Mouse (Mus musculus): Measurements from ENCODE around the gene Timm22. TPM values are rescaled to one million over a fixed set of nuclear protein-coding genes. Genes with fewer than 3 reads are reported as not detected.

Gene Timm22
- polyA plus RNA-seq, 1 experiment from 2014 or later: 113 TPM

- H3K9ac ChIP-seq (ENCODE audit: low read depth, low read length): no peak overlapping the region
- no peaks in the 10 kb centered on the region for H3K36me3 ChIP-seq (ENCODE audit: control insufficient read depth, insufficient read depth, low read length)
- DNase-seq (ENCODE audit: low spot score) (no peak), ATAC-seq (ENCODE audit: low FRiP score) (no peak)
- no peaks in the 10 kb centered on the region for H3K27me3 ChIP-seq (ENCODE audit: control insufficient read depth, insufficient read depth, low read length)
- H3K4me1 ChIP-seq (replicated peaks; ENCODE audit: control insufficient read depth, insufficient read depth, low read length): peaks cover 3% of the 10 kb centered on the region; the same call in 1 of the 2 replicates
- 89% methylated on average over 15 of the region's 15 CpGs for WGBS
- H3K9me3 ChIP-seq (ENCODE audit: control insufficient read depth, low read length): no peaks in the 10 kb centered on the region
- H3K4me2 ChIP-seq (replicated peaks; ENCODE audit: low read depth, low read length): no peak overlapping the region
- H3K4me3 ChIP-seq (ENCODE audit: low read depth, low read length): no peak overlapping the region
- no peak overlapping the region for H3K27ac ChIP-seq (ENCODE audit: low read depth, low read length)
Measured at GRCm38 (mm10) chr11:76366720-76367119, 40.0 kb upstream of the Timm22 start.

GRCm38 (mm10) chr11:76370491-76370890 is 36.3 kb upstream of the Timm22 start:
- DNase-seq (ENCODE audit: low spot score) (no peak), ATAC-seq (ENCODE audit: low FRiP score) (no peak)
- H3K9ac ChIP-seq (ENCODE audit: low read depth, low read length): no peak overlapping the region
- H3K4me3 ChIP-seq (ENCODE audit: low read depth, low read length): no peak overlapping the region
- H3K9me3 ChIP-seq (ENCODE audit: control insufficient read depth, low read length): no peaks in the 10 kb centered on the region
- peaks cover 2% of the 10 kb centered on the region; the same call in 1 of the 2 replicates for H3K4me1 ChIP-seq (replicated peaks; ENCODE audit: control insufficient read depth, insufficient read depth, low read length)
- H3K4me2 ChIP-seq (replicated peaks; ENCODE audit: low read depth, low read length): no peak overlapping the region
- H3K27me3 ChIP-seq (ENCODE audit: control insufficient read depth, insufficient read depth, low read length): no peaks in the 10 kb centered on the region
- no peak overlapping the region for H3K27ac ChIP-seq (ENCODE audit: low read depth, low read length)
- H3K36me3 ChIP-seq (ENCODE audit: control insufficient read depth, insufficient read depth, low read length): no peaks in the 10 kb centered on the region

- peaks cover 2% of the 10 kb centered on the region; the same call in 1 of the 2 replicates for H3K4me1 ChIP-seq (replicated peaks; ENCODE audit: control insufficient read depth, insufficient read depth, low read length)
- ATAC-seq (ENCODE audit: low FRiP score): no peak
- no peak overlapping the region for H3K27ac ChIP-seq (ENCODE audit: low read depth, low read length)
- H3K4me3 ChIP-seq (ENCODE audit: low read depth, low read length): no peak overlapping the region
- H3K27me3 ChIP-seq (ENCODE audit: control insufficient read depth, insufficient read depth, low read length): no peaks in the 10 kb centered on the region
- no peaks in the 10 kb centered on the region for H3K36me3 ChIP-seq (ENCODE audit: control insufficient read depth, insufficient read depth, low read length)
- H3K4me2 ChIP-seq (replicated peaks; ENCODE audit: low read depth, low read length): no peak overlapping the region
- DNase-seq (ENCODE audit: low spot score): no peak
- no peaks in the 10 kb centered on the region for H3K9me3 ChIP-seq (ENCODE audit: control insufficient read depth, low read length)
- H3K9ac ChIP-seq (ENCODE audit: low read depth, low read length): no peak overlapping the region
- 78% methylated on average over 2 of the region's 2 CpGs for WGBS
Measured at GRCm38 (mm10) chr11:76372120-76372519, 34.6 kb upstream of the Timm22 start.

GRCm38 (mm10) chr11:76372534-76372933 is 34.2 kb upstream of the Timm22 start:
- Histone ChIP-seq H3K27ac (ENCODE audit: low read depth, low read length) (no peak overlapping the region), H3K9ac (ENCODE audit: low read depth, low read length) (no peak overlapping the region), H3K4me2 (replicated peaks; ENCODE audit: low read depth, low read length) (no peak overlapping the region), H3K27me3 (ENCODE audit: control insufficient read depth, insufficient read depth, low read length) (no peaks in the 10 kb centered on the region), H3K36me3 (ENCODE audit: control insufficient read depth, insufficient read depth, low read length) (no peaks in the 10 kb centered on the region), H3K9me3 (ENCODE audit: control insufficient read depth, low read length) (no peaks in the 10 kb centered on the region), H3K4me1 (replicated peaks; ENCODE audit: control insufficient read depth, insufficient read depth, low read length) (peaks cover 2% of the 10 kb centered on the region; the same call in 1 of the 2 replicates), H3K4me3 (ENCODE audit: low read depth, low read length) (no peak overlapping the region)
- no peak for ATAC-seq (ENCODE audit: low FRiP score)
- DNase-seq (ENCODE audit: low spot score): no peak
- 58% methylated on average over 6 of the region's 6 CpGs for WGBS

- ATAC-seq (ENCODE audit: low FRiP score): no peak
Measured at GRCm38 (mm10) chr11:76374491-76375185, 32.1 kb upstream of the Timm22 start.

GRCm38 (mm10) chr11:76376425-76376824 is 30.3 kb upstream of the Timm22 start:
- 94% methylated on average over 3 of the region's 3 CpGs for WGBS
- H3K4me1 ChIP-seq (replicated peaks; ENCODE audit: control insufficient read depth, insufficient read depth, low read length): peaks cover 2% of the 10 kb centered on the region; the same call in 1 of the 2 replicates
- no peaks in the 10 kb centered on the region for H3K27me3 ChIP-seq (ENCODE audit: control insufficient read depth, insufficient read depth, low read length)
- no peak overlapping the region for H3K27ac ChIP-seq (ENCODE audit: low read depth, low read length)
- DNase-seq (ENCODE audit: low spot score) (no peak), ATAC-seq (ENCODE audit: low FRiP score) (no peak)
- no peaks in the 10 kb centered on the region for H3K36me3 ChIP-seq (ENCODE audit: control insufficient read depth, insufficient read depth, low read length)
- H3K9me3 ChIP-seq (ENCODE audit: control insufficient read depth, low read length): no peaks in the 10 kb centered on the region
- H3K4me2 ChIP-seq (replicated peaks; ENCODE audit: low read depth, low read length): no peak overlapping the region
- no peak overlapping the region for H3K9ac ChIP-seq (ENCODE audit: low read depth, low read length)
- no peak overlapping the region for H3K4me3 ChIP-seq (ENCODE audit: low read depth, low read length)

More at GRCm38 (mm10) chr11:76374491-76375185, 32.1 kb upstream of the Timm22 start:
- 59% methylated on average over 17 of the region's 17 CpGs for WGBS
- no peak overlapping the region for H3K9ac ChIP-seq (ENCODE audit: low read depth, low read length)
- H3K4me2 ChIP-seq (replicated peaks; ENCODE audit: low read depth, low read length): no peak overlapping the region
- H3K4me1 ChIP-seq (replicated peaks; ENCODE audit: control insufficient read depth, insufficient read depth, low read length): peaks cover 2% of the 10 kb centered on the region; the same call in 1 of the 2 replicates
- H3K27ac ChIP-seq (ENCODE audit: low read depth, low read length): peak overlapping the region; percentile 12; the same call in 1 of the 2 replicates
- no peaks in the 10 kb centered on the region for H3K36me3 ChIP-seq (ENCODE audit: control insufficient read depth, insufficient read depth, low read length)
- no peak overlapping the region for H3K4me3 ChIP-seq (ENCODE audit: low read depth, low read length)
- DNase-seq (ENCODE audit: low spot score): peak; percentile 63
- no peaks in the 10 kb centered on the region for H3K9me3 ChIP-seq (ENCODE audit: control insufficient read depth, low read length)
- no peaks in the 10 kb centered on the region for H3K27me3 ChIP-seq (ENCODE audit: control insufficient read depth, insufficient read depth, low read length)

- DNase-seq (ENCODE audit: low spot score) (no peak), ATAC-seq (ENCODE audit: low FRiP score) (no peak)
- Histone ChIP-seq H3K4me1 (replicated peaks; ENCODE audit: control insufficient read depth, insufficient read depth, low read length) (peaks cover 4% of the 10 kb centered on the region; the same call in 1 of the 2 replicates), H3K27me3 (ENCODE audit: control insufficient read depth, insufficient read depth, low read length) (no peaks in the 10 kb centered on the region), H3K36me3 (ENCODE audit: control insufficient read depth, insufficient read depth, low read length) (no peaks in the 10 kb centered on the region), H3K9me3 (ENCODE audit: control insufficient read depth, low read length) (no peaks in the 10 kb centered on the region), H3K4me2 (replicated peaks; ENCODE audit: low read depth, low read length) (no peak overlapping the region), H3K4me3 (ENCODE audit: low read depth, low read length) (no peak overlapping the region), H3K27ac (ENCODE audit: low read depth, low read length) (no peak overlapping the region), H3K9ac (ENCODE audit: low read depth, low read length) (no peak overlapping the region)
- 44% methylated on average over 11 of the region's 11 CpGs for WGBS
Measured at GRCm38 (mm10) chr11:76379921-76380544, 26.7 kb upstream of the Timm22 start.

GRCm38 (mm10) chr11:76381201-76381885 is 25.4 kb upstream of the Timm22 start:
- Histone ChIP-seq H3K36me3 (ENCODE audit: control insufficient read depth, insufficient read depth, low read length) (no peaks in the 10 kb centered on the region), H3K27ac (ENCODE audit: low read depth, low read length) (no peak overlapping the region), H3K27me3 (ENCODE audit: control insufficient read depth, insufficient read depth, low read length) (no peaks in the 10 kb centered on the region), H3K4me1 (replicated peaks; ENCODE audit: control insufficient read depth, insufficient read depth, low read length) (peaks cover 6% of the 10 kb centered on the region), H3K4me3 (ENCODE audit: low read depth, low read length) (no peak overlapping the region), H3K9me3 (ENCODE audit: control insufficient read depth, low read length) (no peaks in the 10 kb centered on the region), H3K9ac (ENCODE audit: low read depth, low read length) (no peak overlapping the region), H3K4me2 (replicated peaks; ENCODE audit: low read depth, low read length) (no peak overlapping the region)
- ATAC-seq (ENCODE audit: low FRiP score): no peak
- DNase-seq (ENCODE audit: low spot score): no peak
- WGBS: 86% methylated on average over 15 of the region's 15 CpGs

All from hindbrain, embryonic 11.5 days (tissue).